Mouse (Mus musculus): ENCODE data around the gene Cipc.

GRCm38 (mm10) chr12:87000151-87000839 lies 53.5 kb downstream of the Cipc start:
- no peak for TF ChIP-seq GATA1 (IDR thresholded peaks at IDR 0.05; ENCODE audit: borderline replicate concordance, low read length)
- TF ChIP-seq FLI1 (IDR thresholded peaks at IDR 0.05; ENCODE audit: low read length), result no peak

Measured in megakaryocyte, embryonic 14.5 days (primary cell).